Mouse (Mus musculus) lung, embryonic 15.5 days (tissue): ENCODE data around the gene Rras. TPM values are rescaled to one million over a fixed set of nuclear protein-coding genes. Genes with fewer than 3 reads are reported as not detected.

ENCODE experiments used
- ATAC-seq: fragments of 200-750 bp; cut with Nextera tagmentation; 2 replicates; pipeline ENCODE4 v1.8.0; 2017; ENCODE audit warnings: moderate number of reproducible peaks, borderline replicate concordance; ENCODE audit not compliant: low FRiP score, low TSS enrichment; ENCODE audit errors: extremely low read depth
- H3K27ac ChIP-seq: fragments of 300-500 bp; sonication (generic); 2 replicates; pipeline ENCODE4 v1.5.1; 2015; ENCODE audit warnings: moderate library complexity, mild to moderate bottlenecking, inconsistent platforms
- H3K27me3 ChIP-seq: fragments of 300-500 bp; sonication (generic); 2 replicates; pipeline ENCODE4 v1.6.1; 2015; ENCODE audit warnings: inconsistent platforms
- H3K36me3 ChIP-seq: fragments of 300-500 bp; sonication (generic); 2 replicates; pipeline ENCODE4 v1.6.1; 2015; ENCODE audit warnings: inconsistent platforms
- H3K4me1 ChIP-seq: fragments of 300-500 bp; sonication (generic); 2 replicates; pipeline ENCODE4 v1.6.1; 2015; ENCODE audit warnings: inconsistent platforms
- H3K4me2 ChIP-seq: fragments of 300-500 bp; sonication (generic); 2 replicates; pipeline ENCODE4 v1.6.1; 2015; ENCODE audit warnings: inconsistent platforms, mild to moderate bottlenecking, moderate library complexity
- H3K4me3 ChIP-seq: fragments of 300-500 bp; sonication (generic); 2 replicates; pipeline ENCODE4 v1.5.1; 2015; ENCODE audit warnings: mild to moderate bottlenecking, inconsistent platforms
- H3K9ac ChIP-seq: fragments of 300-500 bp; sonication (generic); 2 replicates; pipeline ENCODE4 v1.6.1; 2015; ENCODE audit warnings: inconsistent platforms
- H3K9me3 ChIP-seq: fragments of 300-500 bp; sonication (generic); 2 replicates; pipeline ENCODE4 v1.6.1; 2016; ENCODE audit warnings: inconsistent platforms
- WGBS: fragments of 180-500 bp; shearing (Covaris S2); methylation state at CpG from one replicate; pipeline ENCODE4 v1.1.7; 2015; 5-methylcytosine and 5-hydroxymethylcytosine counted together
- polyA plus RNA-seq: library from polyadenylated mRNA; unstranded; fragments of >200 nt; fragmentation: Nextera tagmentation; extraction: Ambion mirVana; gene quantifications from 2 replicates; pipeline ENCODE4 v1.2.1, GENCODE M21; 2015

The Rras gene
- polyA plus RNA-seq, 1 experiment from 2014 or later = 50.4 TPM

GRCm38 (mm10) chr7:44984833-44985164, 33.0 kb upstream of the Rras start:
- Histone ChIP-seq H3K27me3 (no peaks in the 10 kb centered on the region), H3K9ac (no peak overlapping the region), H3K27ac (peak overlapping the region; percentile 95), H3K4me2 (peak overlapping the region; percentile 77), H3K4me3 (peak overlapping the region; percentile 84), H3K36me3 (peaks cover 28% of the 10 kb centered on the region), H3K9me3 (no peaks in the 10 kb centered on the region), H3K4me1 (peaks cover 37% of the 10 kb centered on the region)
- no peak for ATAC-seq
- 23% methylated on average over 3 of the region's 3 CpGs for WGBS

- no peaks in the 10 kb centered on the region for H3K9me3 ChIP-seq
- peaks cover 37% of the 10 kb centered on the region for H3K4me1 ChIP-seq
- H3K27ac ChIP-seq = peak overlapping the region; percentile 95
- H3K4me2 ChIP-seq = peak overlapping the region; percentile 77
- WGBS = 2% methylated on average over 42 of the region's 45 CpGs
- H3K4me3 ChIP-seq = peak overlapping the region; percentile 84
- peak overlapping the region; percentile 97 for H3K9ac ChIP-seq
- peak; percentile 19 for ATAC-seq
- H3K27me3 ChIP-seq = no peaks in the 10 kb centered on the region
- peaks cover 22% of the 10 kb centered on the region for H3K36me3 ChIP-seq
These were observed 32.1 kb upstream of the Rras start for GRCm38 (mm10) chr7:44985595-44986191.

- no peaks in the 10 kb centered on the region for H3K27me3 ChIP-seq
- WGBS = under 1% methylated on average over 42 of the region's 42 CpGs
These were observed 31.4 kb upstream of the Rras start, which contains the start of gene Prmt1 for GRCm38 (mm10) chr7:44986192-44986878. TSS of gene Prmt1 (minus strand) at chr7:44986568.

GRCm38 (mm10) chr7:44986879-44987718, 30.7 kb upstream of the Rras start:
- no peaks in the 10 kb centered on the region for H3K9me3 ChIP-seq
- no peaks in the 10 kb centered on the region for H3K27me3 ChIP-seq
- H3K27ac ChIP-seq = peak overlapping the region; percentile 93
- ATAC-seq = peak; percentile 9; the same call in 1 of the 2 replicates
- H3K4me2 ChIP-seq = peak overlapping the region; percentile 62
- peaks cover 21% of the 10 kb centered on the region for H3K36me3 ChIP-seq
- peaks cover 37% of the 10 kb centered on the region for H3K4me1 ChIP-seq
- WGBS = under 1% methylated on average over 29 of the region's 29 CpGs
- H3K9ac ChIP-seq = peak overlapping the region; percentile 76
- peak overlapping the region; percentile 84 for H3K4me3 ChIP-seq

More at GRCm38 (mm10) chr7:44986192-44986878, 31.4 kb upstream of the Rras start, which contains the start of gene Prmt1:
- H3K4me2 ChIP-seq = peak within 1 kb of the TSS; percentile 77
- peak within 1 kb of the TSS; percentile 84 for H3K4me3 ChIP-seq
- H3K27ac ChIP-seq = peak within 1 kb of the TSS; percentile 95
- H3K9ac ChIP-seq = peak within 1 kb of the TSS; percentile 97
- peaks cover 22% of the 10 kb centered on the region for H3K36me3 ChIP-seq
- H3K4me1 ChIP-seq = peaks cover 37% of the 10 kb centered on the region
- no peaks in the 10 kb centered on the region for H3K9me3 ChIP-seq
- ATAC-seq = peak; percentile 97

- Histone ChIP-seq H3K4me1 (peaks cover 33% of the 10 kb centered on the region), H3K4me2 (peak overlapping the region; percentile 92), H3K27ac (peak overlapping the region; percentile 82), H3K9me3 (no peaks in the 10 kb centered on the region), H3K27me3 (no peaks in the 10 kb centered on the region), H3K9ac (peak overlapping the region; percentile 72), H3K4me3 (peak overlapping the region; percentile 66), H3K36me3 (peaks cover 61% of the 10 kb centered on the region)
- ATAC-seq = no peak
- WGBS = 10% methylated on average over 10 of the region's 10 CpGs
These were observed 21.1 kb upstream of the Rras start for GRCm38 (mm10) chr7:44996672-44997071.

- H3K4me3 ChIP-seq = peak within 1 kb of the TSS; percentile 66
- no peaks in the 10 kb centered on the region for H3K9me3 ChIP-seq
- H3K9ac ChIP-seq = peak within 1 kb of the TSS; percentile 72
- no peaks in the 10 kb centered on the region for H3K27me3 ChIP-seq
- H3K36me3 ChIP-seq = peaks cover 63% of the 10 kb centered on the region
- peak within 1 kb of the TSS; percentile 92 for H3K4me2 ChIP-seq
- peak; percentile 92 for ATAC-seq
- H3K4me1 ChIP-seq = peaks cover 33% of the 10 kb centered on the region
- H3K27ac ChIP-seq = peak within 1 kb of the TSS; percentile 88
- under 1% methylated on average over 43 of the region's 43 CpGs for WGBS
These were observed 20.4 kb upstream of the Rras start, which contains the start of gene Irf3 for GRCm38 (mm10) chr7:44997231-44997939. TSS of gene Irf3 (plus strand) at chr7:44997648.

GRCm38 (mm10) chr7:44997940-44998428, 19.8 kb upstream of the Rras start:
- Histone ChIP-seq H3K9me3 (no peaks in the 10 kb centered on the region), H3K9ac (peak overlapping the region; percentile 71), H3K27me3 (no peaks in the 10 kb centered on the region), H3K4me3 (peak overlapping the region; percentile 66), H3K27ac (peak overlapping the region; percentile 88), H3K4me2 (peak overlapping the region; percentile 92), H3K4me1 (peaks cover 33% of the 10 kb centered on the region), H3K36me3 (peaks cover 63% of the 10 kb centered on the region)
- peak; percentile 0; the same call in 1 of the 2 replicates for ATAC-seq
- WGBS = 2% methylated on average over 15 of the region's 15 CpGs

GRCm38 (mm10) chr7:44998501-44998955, 19.2 kb upstream of the Rras start, which contains the start of gene Bcl2l12:
TSS of gene Bcl2l12 (minus strand) at chr7:44998712.
- H3K9ac ChIP-seq = peak within 1 kb of the TSS; percentile 71
- ATAC-seq = no peak
- H3K4me1 ChIP-seq = peaks cover 33% of the 10 kb centered on the region
- peaks cover 64% of the 10 kb centered on the region for H3K36me3 ChIP-seq
- H3K9me3 ChIP-seq = no peaks in the 10 kb centered on the region
- peak within 1 kb of the TSS; percentile 92 for H3K4me2 ChIP-seq
- H3K4me3 ChIP-seq = peak within 1 kb of the TSS; percentile 66
- no peaks in the 10 kb centered on the region for H3K27me3 ChIP-seq
- H3K27ac ChIP-seq = peak within 1 kb of the TSS; percentile 88
- WGBS = 2% methylated on average over 18 of the region's 18 CpGs

- peak overlapping the region; percentile 92 for H3K4me2 ChIP-seq
- peaks cover 64% of the 10 kb centered on the region for H3K36me3 ChIP-seq
- H3K27me3 ChIP-seq = no peaks in the 10 kb centered on the region
- 0 out of 2 replicates have a peak overlapping the region, but pooled peaks have one; percentile 3 for H3K9ac ChIP-seq
- peak overlapping the region; percentile 9; the same call in 1 of the 2 replicates for H3K4me3 ChIP-seq
- H3K4me1 ChIP-seq = peaks cover 33% of the 10 kb centered on the region
- 56% methylated on average over 11 of the region's 11 CpGs for WGBS
- ATAC-seq = no peak
- no peaks in the 10 kb centered on the region for H3K9me3 ChIP-seq
- 0 out of 2 replicates have a peak overlapping the region, but pooled peaks have one; percentile 29 for H3K27ac ChIP-seq
These were observed 18.0 kb upstream of the Rras start for GRCm38 (mm10) chr7:44999753-45000152.

- no peaks in the 10 kb centered on the region for H3K27me3 ChIP-seq
- peaks cover 64% of the 10 kb centered on the region for H3K36me3 ChIP-seq
- H3K4me2 ChIP-seq = no peak overlapping the region
- H3K4me1 ChIP-seq = peaks cover 32% of the 10 kb centered on the region
- H3K9me3 ChIP-seq = no peaks in the 10 kb centered on the region
- 78% methylated on average over 21 of the region's 21 CpGs for WGBS
- no peak overlapping the region for H3K9ac ChIP-seq
- no peak for ATAC-seq
- H3K27ac ChIP-seq = no peak overlapping the region
- H3K4me3 ChIP-seq = no peak overlapping the region
These were observed 17.1 kb upstream of the Rras start for GRCm38 (mm10) chr7:45000539-45001114.
